27 mouse cellular contexts compared by ENCODE assay signal in genomic region chr8:114631087-114631486, GRCm38 (mm10).
"Had no signal": no experiment of that assay in that cellular context is flagged by ENCODE, and none has a peak within 500 bp of the region (broad histone marks: within the 10 kb centered on the region; RNA-seq: fewer than 3 reads in every experiment).

No protein-coding gene starts in this region.

- H3K9ac ChIP-seq: heart, embryonic 12.5 days; hindbrain, embryonic 12.5 days; hindbrain, embryonic 14.5 days; intestine, embryonic 15.5 days; limb, embryonic 12.5 days; liver, embryonic 12.5 days; liver, embryonic 14.5 days had no signal

- H3K36me3 ChIP-seq: heart, embryonic 10.5 days; heart, embryonic 12.5 days; hindbrain, embryonic 10.5 days; hindbrain, embryonic 12.5 days; intestine, embryonic 15.5 days; limb, embryonic 10.5 days; limb, embryonic 12.5 days; liver, embryonic 12.5 days had no signal

- H3K4me2 ChIP-seq: heart, embryonic 12.5 days; hindbrain, embryonic 12.5 days; hindbrain, embryonic 14.5 days; intestine, embryonic 15.5 days; limb, embryonic 12.5 days; liver, embryonic 12.5 days had no signal

- ATAC-seq: hindbrain, embryonic 16.5 days; inflammation-experienced regulatory T-cells, adult 6 months; intestine, postnatal 0 days; liver, embryonic 12.5 days had no signal

- H3K4me3 ChIP-seq: gastrocnemius, adult 2 months; heart, embryonic 10.5 days; heart, embryonic 12.5 days; hindbrain, embryonic 10.5 days; hindbrain, embryonic 12.5 days; intestine, embryonic 15.5 days; layer of hippocampus, adult 2 months; left cerebral cortex, adult 2 months; limb, embryonic 10.5 days; limb, embryonic 12.5 days; liver, embryonic 12.5 days had no signal

- H3K27ac ChIP-seq: gastrocnemius, adult 2 months; heart, embryonic 10.5 days; hindbrain, embryonic 10.5 days; hindbrain, embryonic 12.5 days; hindbrain, embryonic 14.5 days; intestine, embryonic 15.5 days; layer of hippocampus, adult 2 months; left cerebral cortex, adult 2 months; limb, embryonic 10.5 days; limb, embryonic 12.5 days; liver, embryonic 12.5 days; liver, embryonic 14.5 days had no signal

- H3K27me3 ChIP-seq: heart, embryonic 12.5 days; hindbrain, embryonic 12.5 days; intestine, embryonic 15.5 days; liver, embryonic 12.5 days had no signal

- H3K9me3 ChIP-seq: heart, embryonic 10.5 days; heart, embryonic 12.5 days; hindbrain, embryonic 10.5 days; hindbrain, embryonic 12.5 days; intestine, embryonic 15.5 days; limb, embryonic 10.5 days; limb, embryonic 12.5 days; liver, embryonic 12.5 days had no signal

- H3K4me1 ChIP-seq: intestine, embryonic 15.5 days had no signal

- DNase-seq: gastrocnemius, adult 2 months; gastrocnemius, postnatal 10 days; gastrocnemius, postnatal 25 days; heart, adult 18-20 months; heart, postnatal 10 days; heart, postnatal 4 days; kidney, adult 18-20 months; kidney, adult 8-10 months; kidney, postnatal 10 days; kidney, postnatal 25 days; kidney, postnatal 4 days; liver had no signal
